12 mouse cellular contexts compared by ENCODE assay signal in the genomic region with DNA sequence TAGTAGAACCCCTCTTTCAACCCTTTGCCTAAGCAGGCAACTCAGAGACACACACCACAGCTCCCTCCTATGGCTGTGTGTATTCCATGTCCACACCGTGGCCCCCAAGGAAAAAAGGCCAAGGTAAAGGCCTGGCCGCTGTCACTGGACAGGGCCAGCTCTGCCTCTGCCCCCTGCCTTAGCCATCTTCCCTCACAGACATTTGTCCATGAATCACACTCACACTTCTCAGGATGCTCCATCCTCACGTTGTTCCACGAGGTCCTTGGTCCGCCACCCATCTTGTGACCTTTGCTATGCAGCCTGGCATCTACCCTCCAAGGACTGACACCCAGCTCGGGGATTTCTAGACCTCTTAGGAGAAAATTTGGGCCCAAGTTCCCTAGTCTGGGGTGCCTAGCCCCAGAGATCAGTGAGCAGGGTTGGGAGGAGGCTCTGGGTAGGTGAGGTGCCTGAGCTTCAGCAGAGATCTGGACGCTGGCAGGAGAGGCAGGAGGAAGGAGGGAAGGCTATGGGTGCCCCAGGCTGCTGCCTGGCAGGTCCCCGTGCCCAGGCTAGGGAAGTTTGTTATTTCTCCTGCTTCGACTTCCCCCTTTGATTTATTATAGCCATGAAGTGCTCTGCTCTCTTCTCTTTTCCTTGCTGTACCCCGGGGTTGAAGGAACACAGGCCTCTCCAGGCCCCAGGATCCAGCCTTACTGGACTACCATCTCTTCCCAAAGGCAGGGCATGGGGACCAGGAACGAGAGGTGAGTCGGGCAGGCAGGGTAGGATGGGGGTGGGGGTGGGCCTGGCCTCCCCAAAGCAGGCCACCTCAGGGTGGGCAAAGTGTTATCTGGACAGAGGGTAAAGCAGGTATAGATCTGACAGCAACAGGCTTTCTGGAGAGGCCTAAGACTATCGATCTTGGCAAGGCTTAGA. TPM values are rescaled to one million over a fixed set of nuclear protein-coding genes. Genes with fewer than 3 reads are reported as not detected.
DNase-seq lines count a peak whose midpoint lies in the region; ATAC-seq and TF ChIP-seq lines count a peak whose summit lies in the region.
"Had no signal": no experiment of that assay in that cellular context is flagged by ENCODE, and none has a peak within 500 bp of the region (broad histone marks: within the 10 kb centered on the region; RNA-seq: fewer than 3 reads in every experiment).

A gene (plus strand): TSS at position 616 of the 921 bp plus-strand sequence.

- intact Hi-C loops in heart, postnatal 14 days (cut with DNase I): no loop called here
- intact Hi-C loops in left cerebral cortex, postnatal 25 days (cut with DNase I): no loop called here

- H3K9me3 ChIP-seq in heart, embryonic 14.5 days (ENCODE audit: control insufficient read depth, low read length): no peaks in the 10 kb centered on the region
- H3K9me3 ChIP-seq in heart, postnatal 0 days (replicated peaks; ENCODE audit: control insufficient read depth, low read length): no peaks in the 10 kb centered on the region
- H3K9me3 ChIP-seq: neural tube, embryonic 12.5 days had no signal

- TF ChIP-seq EP300 in heart, postnatal 0 days (IDR thresholded peaks at IDR 0.05; ENCODE audit: low read depth): no peak

- H3K36me3 ChIP-seq in heart, embryonic 14.5 days (ENCODE audit: control insufficient read depth, insufficient read depth, low read length): no peaks in the 10 kb centered on the region
- no peaks in the 10 kb centered on the region for H3K36me3 ChIP-seq in spleen, adult 2 months (ENCODE audit: control insufficient read depth, insufficient read depth, low read length)
- no peaks in the 10 kb centered on the region for H3K36me3 ChIP-seq in heart, postnatal 0 days (replicated peaks; ENCODE audit: control insufficient read depth, insufficient read depth, low read length)
- H3K36me3 ChIP-seq: neural tube, embryonic 12.5 days had no signal

- H3K27me3 ChIP-seq in heart, embryonic 14.5 days (ENCODE audit: control insufficient read depth, insufficient read depth, low read length): no peaks in the 10 kb centered on the region
- H3K27me3 ChIP-seq in spleen, adult 2 months (ENCODE audit: control insufficient read depth, insufficient read depth, low read length): no peaks in the 10 kb centered on the region
- H3K27me3 ChIP-seq in heart, postnatal 0 days (ENCODE audit: control insufficient read depth, insufficient read depth, low read length): no peaks in the 10 kb centered on the region
- H3K27me3 ChIP-seq: neural tube, embryonic 12.5 days had no signal

- WGBS in heart, embryonic 14.5 days: 84% methylated on average over 13 of the region's 13 CpGs
- 40% methylated on average over 13 of the region's 13 CpGs for WGBS in spleen, adult 2 months
- WGBS in heart, postnatal 0 days: 73% methylated on average over 13 of the region's 13 CpGs

- no peak for TF ChIP-seq CTCF in spleen, adult 2 months (IDR thresholded peaks at IDR 0.05; ENCODE audit: extremely low read depth, insufficient read depth, insufficient read length, insufficient replicate concordance)
- TF ChIP-seq CTCF in heart, postnatal 0 days (IDR thresholded peaks at IDR 0.05; ENCODE audit: low read depth): no peak

- H3K4me2 ChIP-seq in heart, embryonic 14.5 days (ENCODE audit: low read length): no peak within 1 kb of the TSS
- peak within 1 kb of the TSS; percentile 11; the same call in 1 of the 2 replicates for H3K4me2 ChIP-seq in heart, postnatal 0 days (ENCODE audit: low read depth, low read length)
- H3K4me2 ChIP-seq: neural tube, embryonic 12.5 days had no signal

- ATAC-seq in heart, embryonic 14.5 days (ENCODE audit: insufficient number of reproducible peaks, insufficient read depth, low FRiP score, low read depth): no peak
- no peak for ATAC-seq in heart, postnatal 0 days (ENCODE audit: insufficient read depth, low read depth)
- no peak for ATAC-seq in neutrophil, adult 5-6 weeks (ENCODE audit: extremely low read depth, insufficient number of reproducible peaks, low FRiP score, poor library complexity, severe bottlenecking)
- ATAC-seq: forebrain, postnatal 0 days had no signal

- H3K27ac ChIP-seq in heart, embryonic 14.5 days (replicated peaks in 1 of 2; ENCODE audit: control insufficient read depth in 1 of 2, insufficient read depth in 1 of 2, low read depth in 2 of 2, low read length in 2 of 2): peak within 1 kb of the TSS; percentile 28 to 49; a peak in 3 of 4 replicates
- H3K27ac ChIP-seq in spleen, adult 2 months (ENCODE audit: insufficient read depth, low read length): peak within 1 kb of the TSS; percentile 96
- H3K27ac ChIP-seq in heart, postnatal 0 days (ENCODE audit: low read depth): no peak within 1 kb of the TSS
- H3K27ac ChIP-seq: neural tube, embryonic 12.5 days had no signal

- no peak within 1 kb of the TSS for H3K4me3 ChIP-seq in heart, embryonic 14.5 days (ENCODE audit: control insufficient read depth in 1 of 2, insufficient read depth in 1 of 2, low read depth in 1 of 2, low read length in 2 of 2)
- H3K4me3 ChIP-seq in spleen, adult 2 months (ENCODE audit: extremely low read depth, insufficient read depth, insufficient read length): peak within 1 kb of the TSS; percentile 32; the same call in 1 of the 2 replicates
- H3K4me3 ChIP-seq in heart, postnatal 0 days (ENCODE audit: low read depth, low read length): no peak within 1 kb of the TSS
- H3K4me3 ChIP-seq: neural tube, embryonic 12.5 days had no signal

- peaks cover 4 to 8% of the 10 kb centered on the region in 2 experiments; a peak in 1 of 4 replicates for H3K4me1 ChIP-seq in heart, embryonic 14.5 days (ENCODE audit: control insufficient read depth in 2 of 2, insufficient read depth in 2 of 2, low read length in 2 of 2)
- peaks cover 40% of the 10 kb centered on the region for H3K4me1 ChIP-seq in spleen, adult 2 months (ENCODE audit: control insufficient read depth, insufficient read depth, insufficient read length)
- no peaks in the 10 kb centered on the region for H3K4me1 ChIP-seq in heart, postnatal 0 days (ENCODE audit: control insufficient read depth, insufficient read depth)

- no peak for TF ChIP-seq POLR2A in spleen, adult 2 months (IDR thresholded peaks at IDR 0.05; ENCODE audit: low read depth, low read length)

- no peak within 1 kb of the TSS; the same call in 1 of the 2 replicates for H3K9ac ChIP-seq in heart, embryonic 14.5 days (ENCODE audit: low read length)
- H3K9ac ChIP-seq in heart, postnatal 0 days (replicated peaks; ENCODE audit: low read depth, low read length): no peak within 1 kb of the TSS; the same call in 1 of the 2 replicates
- H3K9ac ChIP-seq: forebrain, postnatal 0 days; neural tube, embryonic 12.5 days had no signal

- no peak for DNase-seq in heart, postnatal 14 days
- DNase-seq in spleen, adult 2 months (ENCODE audit: low read depth in 1 of 2, low spot score in 2 of 2): no peak
- no peak for DNase-seq in spleen, postnatal 10 days (ENCODE audit: low spot score in 2 of 2)
- no peak for DNase-seq in heart, postnatal 0 days (ENCODE audit: low spot score)
- no peak for DNase-seq in left cerebral cortex, postnatal 25 days (ENCODE audit: low spot score in 2 of 2)
- DNase-seq in embryo, embryonic 11 days: no peak
- DNase-seq: cerebellum, adult 9-11 months; forebrain, postnatal 0 days; kidney, adult 8-10 months had no signal

RNA-seq across cellular contexts. Expression of the gene that starts here (rescaled TPM):
- polyA plus RNA-seq in heart, embryonic 14.5 days (2014; fragmentation: Nextera tagmentation; extraction: Ambion mirVana): 4.8 and 5.1 TPM in 2 replicates
- total RNA-seq in heart, postnatal 14 days (2021): 1 to 10 TPM; 4.1 TPM
- 199 and 220 TPM in 2 replicates for polyA plus RNA-seq in spleen, adult 2 months (2012; rRNA removed)
- 2.5 and 21.3 TPM in 2 replicates for total RNA-seq in heart, postnatal 0 days (2014; rRNA removed; ENCODE audit: low replicate concordance)
- polyA plus RNA-seq in heart, postnatal 0 days (2015; fragmentation: Nextera tagmentation; extraction: Ambion mirVana): 3.1 and 3.2 TPM in 2 replicates
- total RNA-seq in neutrophil, adult 5-6 weeks (2017): 388 and 389 TPM in 2 replicates
- 1 to 10 TPM; 3.0 to 5.3 TPM for total RNA-seq in left cerebral cortex, postnatal 25 days (2021)

Comparison
In these comparisons a context has a peak if more than half of its experiments do, and no peak if none do; other contexts are left out.
1. RNA of the gene that starts here (total RNA-seq): 388 to 389 TPM in neutrophil, adult 5-6 weeks; 3.0 to 5.3 TPM in left cerebral cortex, postnatal 25 days, 4.1 TPM in heart, postnatal 14 days and 2.5 to 21.3 TPM in heart, postnatal 0 days; every median in the first group is over 10 times any median in the second.
2. RNA of the gene that starts here (polyA plus RNA-seq): 199 to 220 TPM in spleen, adult 2 months; 4.8 to 5.1 TPM in heart, embryonic 14.5 days and 3.1 to 3.2 TPM in heart, postnatal 0 days; every median in the first group is over 10 times any median in the second.